Mouse (Mus musculus) c-Kit-positive CD71-positive TER-119-positive erythroid progenitor cells, embryonic 14.5 days (primary cell): ENCODE data around the gene Gnpda2.

ENCODE experiments used
- DNase-seq: peaks from one replicate; pipeline ENCODE4 v3.0.0-alpha.2; 2013; ENCODE audit warnings: low spot score

Gnpda2 gene

DNA sequence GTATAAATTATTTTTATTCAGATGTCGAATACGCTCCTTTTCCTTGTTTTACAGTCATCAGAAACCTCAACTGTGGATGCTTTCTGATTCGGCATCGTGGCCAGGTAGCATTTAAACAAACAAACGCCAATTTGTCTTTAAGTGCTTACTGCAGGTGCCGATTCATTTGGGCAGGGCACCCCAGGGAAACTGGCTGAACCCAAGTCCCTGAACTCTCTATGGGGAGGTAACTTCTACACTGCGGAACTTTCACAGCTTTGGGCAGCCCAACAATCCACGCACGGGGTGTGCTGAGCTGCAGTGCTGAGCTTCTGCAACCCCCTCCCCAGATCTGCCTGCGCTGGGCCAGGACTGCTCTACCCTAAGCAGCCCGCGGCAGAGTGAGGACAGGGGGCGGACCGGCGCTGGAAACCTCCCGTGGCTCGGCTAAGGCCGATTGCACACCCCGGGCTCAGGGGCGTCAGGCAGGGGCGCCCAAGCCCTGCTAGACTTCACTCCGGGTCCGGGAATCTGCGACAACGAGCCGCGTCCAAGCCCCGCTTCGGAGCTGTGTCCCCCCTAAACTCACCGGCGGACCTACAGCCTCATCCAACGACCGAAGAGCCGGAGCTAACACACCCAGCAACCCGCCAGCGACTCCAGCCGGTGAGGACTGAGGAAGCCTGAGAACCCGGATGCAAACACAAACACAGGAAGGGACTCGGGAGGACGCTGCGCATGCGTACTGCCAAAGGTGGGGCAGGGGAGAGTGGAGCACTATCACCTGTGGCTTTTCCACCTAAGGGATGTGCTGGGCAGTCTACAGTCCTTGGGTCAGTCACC lies at the start of gene Gnpda2:
TSS of gene Gnpda2 (minus strand) at position 701 of the 822 bp plus-strand sequence.
- DNase-seq = peak; percentile 74

DNA sequence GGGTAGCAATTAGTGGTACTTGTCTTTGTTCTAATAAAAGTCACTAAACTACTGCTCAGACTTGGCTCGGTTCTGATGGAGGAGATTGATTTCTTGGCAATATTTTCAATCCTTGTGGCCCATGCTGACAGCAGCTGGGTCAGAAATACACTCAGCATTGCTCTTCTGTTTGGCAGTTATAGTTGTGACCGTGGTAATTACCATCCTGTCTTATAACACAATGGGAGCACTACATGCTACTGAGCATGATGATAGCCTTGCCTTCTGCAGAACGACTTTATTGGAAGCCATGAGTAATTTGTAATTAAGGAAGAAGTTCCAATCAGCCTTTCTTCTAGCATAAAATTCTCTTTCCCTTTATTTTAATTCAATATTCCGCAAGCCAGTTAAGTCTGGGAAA lies 42.6 kb upstream of the Gnpda2 start:
- DNase-seq = no peak

DNA sequence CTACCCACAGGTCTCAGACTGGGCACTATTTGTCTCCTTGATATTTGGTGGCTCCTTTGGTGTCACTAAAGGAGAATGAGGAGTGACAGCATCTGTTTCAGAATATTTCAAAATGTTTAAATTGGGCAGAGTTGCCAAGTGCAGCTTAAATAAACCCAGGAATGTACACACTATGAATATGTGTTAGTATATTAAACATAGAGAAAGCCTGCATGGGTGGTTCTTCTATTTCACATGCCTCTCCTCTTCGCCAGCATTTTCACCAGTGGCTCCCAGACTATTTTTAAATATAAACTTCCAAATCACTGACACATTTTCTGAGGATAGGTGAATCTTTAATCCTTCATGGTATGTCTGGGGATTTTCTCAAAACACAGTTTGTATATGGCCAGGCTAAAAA lies 28.8 kb upstream of the Gnpda2 start:
- DNase-seq = no peak

DNA sequence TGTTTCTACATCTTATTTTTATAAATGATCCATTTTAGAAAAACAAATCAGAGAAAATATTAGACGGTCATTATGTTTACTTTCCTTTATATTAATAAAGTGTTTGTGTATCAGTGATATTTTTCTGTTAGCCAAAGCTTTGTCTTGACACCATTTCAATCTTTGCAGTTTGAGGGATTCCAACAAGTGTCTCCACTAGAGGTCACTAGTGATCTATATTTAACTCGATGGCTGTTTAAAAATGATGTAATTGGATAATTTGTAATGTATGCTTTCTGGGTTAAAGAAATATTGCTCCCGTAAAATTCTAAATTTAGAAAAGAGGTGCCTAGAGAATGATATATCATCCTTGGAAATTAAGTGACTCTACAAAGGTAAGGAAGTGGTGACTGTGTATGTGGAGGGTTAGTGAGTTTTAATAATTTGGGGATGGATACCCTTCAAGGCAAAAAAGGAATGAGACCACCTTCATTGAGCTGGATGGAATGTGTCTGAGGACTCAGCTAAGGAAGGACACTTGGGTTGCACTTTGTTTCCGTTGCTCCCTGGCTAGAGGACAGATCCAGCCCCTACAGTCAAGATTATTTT lies 21.2 kb upstream of the Gnpda2 start:
- DNase-seq = peak; percentile 12

DNA sequence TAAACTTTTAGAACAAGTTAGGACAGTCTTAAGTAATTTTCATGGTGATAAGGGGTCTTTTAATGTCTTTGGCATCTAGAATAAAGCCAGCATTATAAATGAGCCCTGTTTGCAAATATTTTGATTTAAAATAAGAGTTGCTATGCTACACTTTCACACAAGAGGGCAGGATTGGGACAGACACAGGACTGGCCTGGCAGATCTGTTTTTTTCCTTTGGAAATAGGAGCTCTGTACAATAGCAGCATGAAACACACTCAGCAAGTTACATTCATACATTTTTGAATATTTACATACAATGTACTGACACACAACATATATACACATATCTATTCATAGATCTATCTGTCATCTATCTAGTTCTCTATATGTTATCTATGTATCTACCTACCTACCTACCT lies 8.9 kb upstream of the Gnpda2 start:
- no peak for DNase-seq

DNA sequence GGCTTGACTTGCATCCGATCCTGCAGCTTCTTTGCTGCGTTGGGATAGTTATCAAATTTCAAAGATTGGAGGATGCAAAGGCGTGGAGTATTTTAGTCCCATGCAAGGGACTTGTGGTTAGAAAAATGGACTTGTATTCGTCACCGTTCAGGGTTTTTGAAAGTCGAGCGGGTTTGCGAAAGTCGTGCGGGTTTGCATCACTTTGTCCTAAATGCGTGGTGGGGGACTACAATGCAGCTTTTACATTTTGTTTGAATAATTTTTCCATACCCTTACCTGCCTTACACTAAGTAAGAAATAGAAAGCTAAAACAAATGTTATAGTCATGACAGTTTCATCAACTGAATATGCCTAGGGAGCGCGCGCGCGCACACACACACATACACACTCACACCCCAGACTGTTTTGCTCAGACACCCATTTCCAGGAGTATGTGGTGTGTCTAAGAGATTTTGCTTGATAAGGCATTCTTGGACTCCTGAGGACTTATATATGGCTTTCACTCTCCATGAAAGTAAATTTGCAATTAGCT lies 34.7 kb downstream of the Gnpda2 start:
- peak; percentile 49 for DNase-seq

DNA sequence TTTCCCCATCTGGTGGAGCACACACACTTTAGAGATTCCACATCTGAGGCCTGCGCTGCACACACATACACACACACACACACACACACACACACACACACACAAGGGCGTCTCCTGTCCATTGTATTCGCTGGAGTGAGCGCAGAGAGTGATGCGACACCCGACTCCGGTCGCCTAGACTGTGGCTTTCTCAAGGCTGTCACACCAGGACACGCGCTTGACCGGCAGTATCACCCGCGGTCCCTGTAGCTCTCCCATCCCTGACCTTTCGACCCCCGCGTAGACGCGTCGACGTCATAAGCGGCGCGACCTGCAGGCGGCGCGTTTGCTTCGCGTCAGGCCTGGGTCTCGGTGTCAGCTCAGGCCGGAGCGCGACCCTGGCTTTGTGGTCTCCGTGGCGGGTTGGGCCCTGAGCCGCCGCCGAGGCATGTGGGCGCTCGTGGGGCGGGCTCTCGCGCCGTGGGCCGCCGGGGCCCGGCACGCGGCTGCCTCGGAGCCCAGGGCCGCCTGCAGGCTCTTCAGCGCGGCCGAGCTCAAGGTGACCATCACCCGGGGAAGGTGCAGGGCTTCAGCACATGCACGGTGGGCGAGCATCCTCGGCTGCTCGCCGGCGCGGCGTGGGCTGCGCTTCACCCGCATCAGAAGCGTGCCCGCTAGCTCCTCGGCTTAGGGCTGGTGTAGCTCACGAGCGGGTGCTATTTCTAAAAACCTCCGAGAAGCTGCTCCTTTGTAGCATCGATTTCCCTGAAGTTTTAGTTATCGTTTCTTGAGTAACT lies 35.3 kb downstream of the Gnpda2 start, which contains the start of gene Guf1:
TSS of gene Guf1 (plus strand) at position 296 of the 776 bp plus-strand sequence.
- DNase-seq = peak; percentile 84

DNA sequence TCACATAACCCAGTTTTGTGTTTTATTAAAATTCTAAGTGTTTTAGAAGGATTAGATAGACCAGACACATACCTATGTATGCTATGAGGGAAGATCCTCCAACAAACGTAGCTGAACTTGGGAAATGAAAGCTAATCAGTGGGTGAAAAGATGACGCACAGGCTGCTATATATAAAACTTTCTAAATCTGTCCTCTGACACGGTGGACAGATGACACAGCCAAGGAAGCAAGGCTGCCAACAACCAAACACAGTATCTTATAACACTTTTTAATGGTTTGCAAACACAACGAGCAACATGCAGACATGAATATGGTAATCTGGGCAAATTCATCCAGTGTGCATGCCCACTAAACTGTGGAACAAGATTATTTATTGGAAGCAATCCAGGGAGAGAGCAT lies 49.7 kb downstream of the Gnpda2 start, which contains the start of gene Yipf7:
TSS of gene Yipf7 (minus strand) at position 160 of the 400 bp plus-strand sequence.
- DNase-seq = no peak

DNA sequence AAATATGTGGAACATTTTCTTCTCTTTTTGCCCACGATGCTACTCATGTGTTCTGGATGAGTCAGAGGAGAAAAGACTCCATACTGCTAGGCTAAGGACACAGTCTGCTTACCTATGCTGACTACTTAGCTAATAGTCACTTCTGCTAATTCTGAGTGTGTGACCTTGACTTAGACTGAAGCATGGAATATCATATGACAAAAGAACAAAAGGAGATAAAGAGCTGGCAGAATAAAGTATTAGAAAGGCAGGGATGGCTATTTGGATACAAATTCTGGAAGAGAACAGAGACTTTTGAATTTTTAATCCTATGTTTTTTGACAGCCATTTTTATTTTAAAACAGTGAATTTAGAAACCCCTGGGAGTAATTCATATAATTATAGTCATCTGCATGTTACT lies 50.5 kb downstream of the Gnpda2 start:
- DNase-seq = no peak

DNA sequence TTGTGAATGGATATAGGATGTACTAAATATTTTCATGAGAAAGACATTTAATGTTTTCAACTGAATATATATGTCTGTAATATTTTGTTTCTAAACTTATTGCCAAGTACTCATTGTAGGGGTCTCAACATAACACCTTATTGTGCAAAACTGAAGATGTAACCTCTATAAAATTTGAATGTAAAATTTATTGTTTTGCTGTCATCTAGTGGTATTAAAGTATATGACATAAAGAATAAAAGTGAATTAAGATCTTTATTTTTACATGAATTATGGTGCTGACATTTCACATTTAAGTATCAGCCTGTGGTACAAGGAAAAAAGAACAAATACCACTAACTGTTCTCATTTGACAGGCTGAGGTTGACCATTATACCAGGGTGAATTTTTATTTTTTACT lies 68.2 kb downstream of the Gnpda2 start:
- no peak for DNase-seq
